Mouse (Mus musculus): Measurements from ENCODE around the gene Klhl21.

Klhl21 gene

GRCm38 (mm10) chr4:151996173-151996950 is 12.2 kb upstream of the Klhl21 start, which contains the start of gene Phf13:
Gene Phf13 (minus strand): TSS chr4:151996258.
- DNase-seq (ENCODE audit: low spot score), result peak; percentile 100

DNA sequence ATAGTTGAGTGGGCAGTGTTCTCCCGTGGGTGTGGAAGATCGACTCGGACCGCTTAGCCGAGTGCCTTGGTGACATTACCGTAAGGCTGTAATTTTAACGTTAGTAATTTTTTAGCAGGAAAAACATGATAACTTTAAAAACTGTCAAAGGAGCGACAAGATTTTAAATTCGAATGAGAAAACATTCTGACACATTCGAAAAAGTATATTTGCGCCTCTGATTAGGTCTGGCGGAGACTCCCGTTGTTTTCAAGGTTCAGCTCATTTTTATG is 11.7 kb upstream of the Klhl21 start:
- DNase-seq (ENCODE audit: low spot score), result no peak

- no peak for DNase-seq (ENCODE audit: low spot score)
Observed at GRCm38 (mm10) chr4:151997701-151998100, 10.9 kb upstream of the Klhl21 start.

- no peak for DNase-seq (ENCODE audit: low spot score)
Observed at GRCm38 (mm10) chr4:151999481-151999880, 9.1 kb upstream of the Klhl21 start.

DNA sequence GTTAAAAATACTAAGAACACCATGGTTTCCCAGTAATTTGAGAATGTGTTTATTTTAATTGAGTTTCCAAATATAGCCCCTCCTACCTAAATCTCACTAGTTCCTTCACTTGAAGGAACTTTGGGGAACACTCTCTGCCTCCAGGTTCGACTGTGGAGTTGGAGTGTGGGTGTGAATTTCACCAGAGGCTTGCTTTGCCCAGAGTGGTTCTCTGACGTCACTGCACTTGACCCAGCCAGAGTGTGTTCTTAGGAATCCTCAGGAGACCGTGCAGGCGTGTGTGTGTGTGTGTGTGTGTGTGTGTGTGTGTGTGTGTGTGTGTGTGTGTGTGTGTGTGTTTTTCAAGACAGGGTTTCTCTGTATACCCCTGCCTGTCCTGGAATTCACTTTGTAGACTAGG is 7.7 kb upstream of the Klhl21 start:
- DNase-seq (ENCODE audit: low spot score), result no peak

DNA sequence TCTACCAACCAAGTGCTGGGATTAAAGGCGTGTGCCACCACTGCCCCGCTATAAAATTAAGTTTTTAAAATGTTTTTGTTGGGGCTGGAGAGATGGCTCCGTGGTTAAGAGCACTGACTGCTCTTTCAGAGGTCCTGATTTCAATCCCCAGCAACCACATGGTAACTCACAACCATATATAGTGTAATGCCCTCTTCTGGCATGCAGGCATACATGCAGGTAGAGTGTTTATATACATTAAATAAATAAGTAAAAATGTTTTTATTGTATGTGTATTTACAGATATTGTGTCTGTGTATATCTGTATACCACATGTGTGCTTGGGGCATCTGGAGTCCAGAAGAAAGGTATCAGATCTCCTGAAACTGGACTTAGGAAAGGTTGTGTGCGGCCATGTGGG is 7.3 kb upstream of the Klhl21 start:
- no peak for DNase-seq (ENCODE audit: low spot score)

DNA sequence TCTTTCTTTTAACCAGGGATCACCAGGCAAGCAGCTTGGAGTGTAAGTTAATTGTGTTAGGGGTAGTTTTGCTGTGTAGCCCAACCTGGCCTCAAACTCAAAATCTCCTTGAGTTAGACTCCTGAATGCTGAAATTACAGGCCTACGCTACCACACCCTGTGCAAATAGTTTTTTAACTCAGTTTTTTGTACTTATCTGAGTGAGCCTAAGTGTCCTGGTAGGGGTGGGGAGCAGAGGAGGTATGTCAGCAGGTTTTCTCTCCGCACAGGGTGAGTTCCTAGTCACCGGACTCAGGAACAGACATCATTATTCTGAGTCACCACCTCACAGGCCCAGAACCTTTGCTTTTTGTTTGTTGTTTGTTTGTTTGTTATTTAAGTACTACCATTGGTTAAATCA is 6.5 kb upstream of the Klhl21 start:
- no peak for DNase-seq (ENCODE audit: low spot score)

- no peak for DNase-seq (ENCODE audit: low spot score)
Observed at GRCm38 (mm10) chr4:152006137-152006536, 2.5 kb upstream of the Klhl21 start.

- DNase-seq (ENCODE audit: low spot score), result no peak
Observed at GRCm38 (mm10) chr4:152006812-152007211, 1.8 kb upstream of the Klhl21 start.

DNA sequence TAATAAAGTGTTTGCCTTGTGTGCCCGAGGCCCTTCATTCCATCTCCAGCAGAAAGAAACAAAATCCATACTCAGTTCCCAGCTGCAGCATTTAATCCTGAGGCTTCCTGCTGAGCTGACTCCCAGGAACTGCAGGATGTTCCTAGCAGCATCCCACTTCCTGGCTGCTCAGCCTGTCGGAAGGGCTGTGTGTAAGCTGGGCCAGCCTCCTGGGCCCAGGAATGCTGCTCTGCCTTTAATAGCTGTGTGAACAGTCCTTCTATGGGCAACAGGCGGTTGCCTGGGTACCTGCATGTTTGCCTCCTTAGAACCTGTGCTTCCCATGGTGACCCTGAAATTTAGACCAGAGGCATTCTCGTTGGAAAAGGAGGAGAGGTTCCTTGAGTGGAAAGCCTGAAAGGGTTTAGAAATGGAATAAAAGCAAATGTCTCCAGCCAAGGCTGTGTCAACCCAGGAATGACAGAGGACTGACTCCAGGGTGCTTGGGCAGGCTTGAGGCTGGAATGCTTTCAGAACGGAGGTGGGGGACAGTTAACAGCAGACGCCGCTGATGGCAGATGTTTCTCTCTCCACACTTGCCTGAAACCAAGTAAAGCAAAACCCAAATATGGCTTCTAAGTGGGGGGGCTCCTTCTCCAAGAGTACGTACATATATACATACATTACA is 989 bp upstream of the Klhl21 start:
- DNase-seq (ENCODE audit: low spot score), result peak; percentile 64

GRCm38 (mm10) chr4:152008148-152008500 is 479 bp upstream of the Klhl21 start:
- no peak for DNase-seq (ENCODE audit: low spot score)

- DNase-seq (ENCODE audit: low spot score), result peak; percentile 62
Observed at GRCm38 (mm10) chr4:152009076-152010051, 761 bp downstream of the Klhl21 start.

GRCm38 (mm10) chr4:152010091-152010706 is 1.6 kb downstream of the Klhl21 start:
- DNase-seq (ENCODE audit: low spot score), result peak; percentile 50

DNA sequence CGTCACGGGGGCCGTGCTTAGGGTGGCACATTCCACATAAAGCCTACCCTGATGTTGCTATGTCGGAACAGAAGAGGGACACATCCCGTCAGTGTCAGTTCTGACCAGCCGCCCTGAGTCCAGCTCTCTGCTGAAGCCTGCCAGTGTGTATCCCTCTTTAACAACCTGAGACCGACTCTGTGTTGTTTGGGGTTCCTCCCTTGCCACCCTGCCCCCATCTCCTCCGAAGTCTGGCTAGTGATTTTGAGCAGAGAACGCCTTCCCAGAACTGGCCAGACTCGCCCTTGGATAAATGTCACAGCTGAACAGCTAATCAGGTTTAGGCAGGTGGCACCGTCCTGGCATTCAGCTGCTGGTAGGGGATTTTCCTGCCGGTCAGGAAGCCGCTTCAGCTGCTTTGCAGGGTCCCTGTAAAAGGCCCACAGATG is 2.1 kb downstream of the Klhl21 start:
- no peak for DNase-seq (ENCODE audit: low spot score)

- DNase-seq (ENCODE audit: low spot score), result no peak
Observed at GRCm38 (mm10) chr4:152011171-152011760, 2.7 kb downstream of the Klhl21 start.

DNA sequence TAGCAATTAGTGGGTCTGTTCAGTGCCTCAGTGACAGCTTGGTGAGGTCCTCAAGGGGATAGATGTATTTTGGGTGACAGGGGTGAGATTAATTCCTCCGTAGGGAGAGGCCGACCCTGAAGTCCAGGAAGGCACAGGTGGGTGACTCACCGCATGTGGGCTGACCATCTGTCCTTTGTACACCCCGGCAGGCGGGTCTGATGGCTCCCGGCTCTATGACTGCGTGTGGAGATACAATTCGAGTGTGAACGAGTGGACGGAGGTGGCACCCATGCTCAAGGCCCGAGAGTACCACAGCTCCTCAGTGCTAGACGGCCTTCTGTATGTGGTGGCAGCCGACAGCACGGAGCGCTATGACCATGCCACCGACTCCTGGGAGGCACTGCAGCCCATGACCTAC is 3.5 kb downstream of the Klhl21 start:
- DNase-seq (ENCODE audit: low spot score), result no peak

DNA sequence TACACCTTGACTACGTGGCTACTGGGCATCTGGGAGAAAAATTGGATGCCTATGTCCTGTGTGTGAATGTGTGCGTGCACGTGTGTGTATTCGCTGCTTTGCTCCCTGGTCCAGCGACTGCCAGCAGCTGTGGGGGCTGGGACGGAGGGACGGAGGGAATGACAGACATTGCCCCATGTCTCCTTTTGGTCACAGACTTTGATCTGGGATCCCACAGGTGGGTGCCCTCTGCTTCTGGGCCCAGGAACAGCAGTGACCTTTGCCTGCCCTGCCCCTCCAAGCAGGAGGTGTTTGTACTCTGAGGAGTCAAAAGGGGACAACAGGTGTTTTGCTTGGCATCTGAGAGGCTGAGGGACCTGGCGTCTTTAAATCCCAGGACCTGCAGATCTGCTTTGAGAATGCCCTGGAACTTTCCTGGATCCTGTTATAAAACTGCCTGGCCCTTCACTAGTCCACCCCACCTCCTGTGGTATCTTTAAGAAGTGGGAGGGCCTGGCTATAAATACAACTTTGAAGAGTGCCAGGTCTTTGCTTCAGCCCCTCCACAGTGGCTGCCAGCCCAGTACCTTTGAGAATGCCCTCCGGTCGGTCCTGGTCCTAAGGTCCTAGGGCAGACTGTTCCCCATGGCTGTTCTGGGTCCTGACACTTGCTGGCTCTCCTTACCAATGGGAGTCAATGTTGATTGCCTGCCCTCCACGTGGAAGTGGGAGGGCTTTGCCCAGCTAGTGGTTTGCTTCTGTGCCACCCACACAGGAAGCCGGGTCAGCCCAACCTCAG is 4.6 kb downstream of the Klhl21 start:
- DNase-seq (ENCODE audit: low spot score), result no peak

GRCm38 (mm10) chr4:152019073-152019472 is 10.5 kb downstream of the Klhl21 start:
- DNase-seq (ENCODE audit: low spot score), result no peak

DNA sequence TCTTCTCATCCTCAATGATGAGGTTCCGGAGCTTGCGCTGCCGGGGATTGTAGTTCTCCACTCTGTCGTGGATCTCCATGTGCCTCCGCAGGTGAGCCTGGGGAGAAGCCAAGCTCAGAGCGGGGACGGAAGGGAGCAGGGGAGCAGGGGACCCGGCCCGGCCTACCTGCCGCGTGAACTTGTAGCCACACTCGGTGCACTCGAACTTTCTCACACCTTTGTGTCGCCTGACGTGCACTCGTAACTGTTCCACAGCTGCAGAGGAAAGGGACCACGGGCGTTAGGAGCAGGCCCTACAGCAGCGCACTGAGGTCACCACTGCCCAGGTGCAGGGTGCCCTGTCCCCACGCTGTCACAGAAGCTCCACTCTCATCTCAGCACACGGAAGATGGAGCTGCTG is 11.4 kb downstream of the Klhl21 start:
- no peak for DNase-seq (ENCODE audit: low spot score)

GRCm38 (mm10) chr4:152021568-152022097 is 13.0 kb downstream of the Klhl21 start:
- DNase-seq (ENCODE audit: low spot score), result no peak

DNA sequence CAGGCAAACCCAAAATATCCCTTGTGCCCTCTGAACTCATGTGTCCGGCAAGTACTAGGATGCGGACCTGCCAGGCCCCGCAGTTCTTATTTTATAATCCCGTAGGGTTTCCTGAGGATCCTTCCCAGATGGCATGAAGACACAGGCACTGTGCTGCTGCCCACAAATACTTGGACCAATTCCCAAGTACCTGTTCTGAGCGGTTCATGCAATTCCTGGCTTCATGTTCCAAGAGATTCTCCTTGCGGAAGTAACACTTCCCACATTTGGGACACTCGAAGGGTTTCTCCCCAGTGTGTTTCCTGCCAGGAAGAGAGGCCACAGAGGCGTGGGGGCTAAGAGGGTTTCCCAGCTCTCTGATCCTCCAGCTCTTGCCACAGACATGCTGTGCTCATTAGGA is 13.9 kb downstream of the Klhl21 start:
- no peak for DNase-seq (ENCODE audit: low spot score)

Measured in embryo, embryonic 10 days (tissue).